Mouse (Mus musculus): ENCODE measurements around the gene Myo3a. TPM values are rescaled to one million over a fixed set of nuclear protein-coding genes. Genes with fewer than 3 reads are reported as not detected.

Gene Myo3a
- polyA plus RNA-seq, 1 experiment from 2014 or later = not detected

DNA sequence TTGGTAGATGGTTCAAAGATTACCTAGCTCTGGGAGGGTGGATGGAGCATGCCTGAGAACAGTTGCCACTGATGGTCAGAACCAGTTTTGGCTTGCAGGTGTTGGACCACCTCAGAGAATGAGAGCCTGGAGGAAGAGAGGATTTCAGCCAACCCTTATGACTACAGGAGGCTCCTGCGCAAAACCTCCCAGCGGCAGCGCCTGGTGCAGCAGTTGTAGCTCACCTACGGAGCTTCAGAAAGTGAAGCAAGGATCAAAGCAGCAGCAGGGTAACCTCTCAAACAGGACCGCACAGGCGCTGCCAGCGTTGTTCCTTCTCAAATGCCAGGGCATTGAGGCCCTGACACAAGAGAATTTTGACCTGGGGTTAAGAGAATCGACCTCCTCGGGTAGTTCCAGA is 390.6 kb downstream of the Myo3a start:
- Histone ChIP-seq H3K27ac (ENCODE audit: low read length) (no peak overlapping the region), H3K36me3 (ENCODE audit: control insufficient read depth, insufficient read depth, low read length) (no peaks in the 10 kb centered on the region), H3K4me1 (replicated peaks; ENCODE audit: control insufficient read depth, insufficient read depth, low read length) (peaks cover 4% of the 10 kb centered on the region; the same call in 1 of the 2 replicates), H3K9me3 (ENCODE audit: control insufficient read depth, low read length) (no peaks in the 10 kb centered on the region), H3K4me2 (ENCODE audit: low read depth, low read length) (no peak overlapping the region), H3K27me3 (ENCODE audit: control insufficient read depth, insufficient read depth, low read depth, low read length) (peaks cover 46% of the 10 kb centered on the region), H3K4me3 (ENCODE audit: low read length) (no peak overlapping the region), H3K9ac (ENCODE audit: low read length) (no peak overlapping the region)
- WGBS = 3% methylated on average over 9 of the region's 9 CpGs
- ATAC-seq (ENCODE audit: low read depth) = no peak

DNA sequence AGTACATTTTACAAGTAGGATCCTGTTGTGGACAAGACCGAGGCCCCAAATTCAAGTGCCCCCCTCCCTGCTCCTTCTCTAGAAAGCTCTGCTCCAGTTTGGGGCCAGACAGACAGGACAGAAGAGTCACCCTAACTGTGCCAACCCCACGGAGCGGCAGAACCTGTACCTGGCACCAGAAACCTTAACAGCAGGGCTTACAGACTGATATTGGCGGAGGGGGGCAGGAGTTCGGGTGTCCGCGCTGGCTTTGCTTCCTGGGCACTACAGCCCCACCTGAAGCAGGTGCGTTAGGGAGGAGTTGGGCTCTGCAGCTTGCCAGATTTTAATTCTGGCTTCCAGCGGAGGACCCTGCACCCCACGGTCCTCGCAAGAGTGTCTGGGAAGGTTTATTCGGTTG is 392.1 kb downstream of the Myo3a start:
- no peak overlapping the region for H3K4me3 ChIP-seq (ENCODE audit: low read length)
- no peak for ATAC-seq (ENCODE audit: low read depth)
- peaks cover 61% of the 10 kb centered on the region for H3K27me3 ChIP-seq (ENCODE audit: control insufficient read depth, insufficient read depth, low read depth, low read length)
- H3K9me3 ChIP-seq (ENCODE audit: control insufficient read depth, low read length) = no peaks in the 10 kb centered on the region
- no peak overlapping the region for H3K9ac ChIP-seq (ENCODE audit: low read length)
- 3% methylated on average over 12 of the region's 12 CpGs for WGBS
- peaks cover 4% of the 10 kb centered on the region; the same call in 1 of the 2 replicates for H3K4me1 ChIP-seq (replicated peaks; ENCODE audit: control insufficient read depth, insufficient read depth, low read length)
- no peak overlapping the region for H3K27ac ChIP-seq (ENCODE audit: low read length)
- H3K36me3 ChIP-seq (ENCODE audit: control insufficient read depth, insufficient read depth, low read length) = no peaks in the 10 kb centered on the region
- no peak overlapping the region for H3K4me2 ChIP-seq (ENCODE audit: low read depth, low read length)

DNA sequence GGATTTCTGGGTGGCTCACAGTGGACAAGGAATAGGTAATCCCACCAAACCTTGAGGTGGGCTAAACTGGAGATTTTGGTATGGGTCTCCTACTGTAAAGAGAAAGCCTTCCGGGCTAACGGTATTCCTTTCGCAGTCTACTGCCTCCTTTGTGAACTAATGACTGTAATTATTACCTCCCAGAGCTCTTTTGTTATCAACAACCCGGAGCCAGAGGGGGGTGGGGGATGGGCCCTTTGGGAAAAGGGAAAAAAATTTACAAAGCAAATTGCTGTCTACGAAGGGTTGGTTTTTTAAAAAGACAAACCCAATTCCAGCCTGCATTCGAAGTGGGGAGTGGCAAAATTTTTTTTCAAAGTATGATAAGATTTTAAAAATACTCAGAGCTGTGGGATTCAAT is 392.7 kb downstream of the Myo3a start:
- under 1% methylated on average over 6 of the region's 6 CpGs for WGBS
- H3K4me1 ChIP-seq (replicated peaks; ENCODE audit: control insufficient read depth, insufficient read depth, low read length) = peaks cover 4% of the 10 kb centered on the region; the same call in 1 of the 2 replicates
- H3K4me2 ChIP-seq (ENCODE audit: low read depth, low read length) = no peak overlapping the region
- H3K27me3 ChIP-seq (ENCODE audit: control insufficient read depth, insufficient read depth, low read depth, low read length) = peaks cover 67% of the 10 kb centered on the region
- no peak for ATAC-seq (ENCODE audit: low read depth)
- no peak overlapping the region for H3K27ac ChIP-seq (ENCODE audit: low read length)
- no peaks in the 10 kb centered on the region for H3K9me3 ChIP-seq (ENCODE audit: control insufficient read depth, low read length)
- no peak overlapping the region for H3K9ac ChIP-seq (ENCODE audit: low read length)
- H3K4me3 ChIP-seq (ENCODE audit: low read length) = no peak overlapping the region
- H3K36me3 ChIP-seq (ENCODE audit: control insufficient read depth, insufficient read depth, low read length) = no peaks in the 10 kb centered on the region

DNA sequence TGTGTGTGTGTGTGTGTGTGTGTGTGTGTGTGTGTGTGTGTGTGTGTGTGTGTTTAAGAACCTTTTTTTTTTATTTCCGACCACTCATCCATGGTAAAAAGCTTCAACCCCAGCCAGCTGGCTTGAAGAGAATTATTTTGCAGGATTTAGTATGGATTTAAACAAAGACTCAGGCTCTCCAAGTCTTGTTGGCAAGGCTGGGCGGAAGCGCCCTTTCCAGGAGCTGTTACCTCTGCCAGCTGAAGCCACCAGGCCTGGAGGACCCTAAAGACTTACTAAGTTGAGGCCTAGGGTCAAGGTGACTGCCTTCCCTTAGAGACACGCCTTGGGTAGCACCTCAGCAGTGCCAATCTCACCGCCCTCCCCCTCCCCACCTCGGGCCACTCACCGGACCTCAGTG is 393.2 kb downstream of the Myo3a start:
- H3K4me2 ChIP-seq (ENCODE audit: low read depth, low read length) = no peak overlapping the region
- H3K36me3 ChIP-seq (ENCODE audit: control insufficient read depth, insufficient read depth, low read length) = no peaks in the 10 kb centered on the region
- WGBS = 7% methylated on average over 7 of the region's 7 CpGs
- no peak overlapping the region for H3K27ac ChIP-seq (ENCODE audit: low read length)
- no peaks in the 10 kb centered on the region for H3K9me3 ChIP-seq (ENCODE audit: control insufficient read depth, low read length)
- peaks cover 4% of the 10 kb centered on the region; the same call in 1 of the 2 replicates for H3K4me1 ChIP-seq (replicated peaks; ENCODE audit: control insufficient read depth, insufficient read depth, low read length)
- H3K4me3 ChIP-seq (ENCODE audit: low read length) = no peak overlapping the region
- no peak overlapping the region for H3K9ac ChIP-seq (ENCODE audit: low read length)
- no peak for ATAC-seq (ENCODE audit: low read depth)
- peaks cover 72% of the 10 kb centered on the region for H3K27me3 ChIP-seq (ENCODE audit: control insufficient read depth, insufficient read depth, low read depth, low read length)

DNA sequence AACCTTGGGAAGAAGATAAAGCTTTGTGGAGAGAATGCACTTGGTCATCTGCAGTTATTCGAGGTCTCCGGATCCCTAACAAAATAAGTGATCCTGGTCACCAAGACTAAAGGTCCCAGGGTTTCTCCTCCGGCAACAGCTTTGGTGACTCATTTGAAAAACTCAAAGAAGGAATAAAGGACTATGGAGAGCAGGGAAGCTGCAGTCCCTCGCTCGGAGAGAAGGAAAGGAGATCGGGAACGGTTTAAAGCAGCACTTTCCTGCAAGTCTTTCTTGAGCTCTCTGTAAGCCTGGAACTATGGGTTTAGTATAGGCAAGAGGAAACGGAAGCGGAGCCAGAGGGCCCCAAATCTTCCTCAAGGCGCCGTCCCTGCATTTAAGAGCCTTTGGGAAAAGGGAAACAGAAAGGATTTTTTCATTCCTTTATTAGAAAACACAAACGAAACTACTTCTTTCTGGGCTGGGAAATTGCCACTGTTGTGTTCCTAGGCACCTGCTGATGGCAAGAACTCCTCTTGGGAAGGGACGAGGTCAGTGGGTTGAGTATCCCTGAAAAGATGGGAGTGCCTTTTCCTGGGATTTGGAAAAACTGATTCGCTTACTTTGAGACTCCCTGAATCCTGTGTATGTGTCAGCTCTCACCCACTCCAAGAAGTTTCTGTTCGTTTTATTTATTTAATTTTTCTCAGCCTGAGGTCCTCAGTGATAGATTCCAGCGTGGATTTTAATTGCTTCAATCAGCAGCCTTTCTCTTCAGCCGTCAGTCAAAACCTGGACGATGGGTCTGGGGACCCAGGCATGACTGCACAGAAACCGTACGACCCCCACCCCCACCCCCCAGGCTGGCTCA is 393.9 kb downstream of the Myo3a start:
- no peak for ATAC-seq (ENCODE audit: low read depth)
- no peaks in the 10 kb centered on the region for H3K36me3 ChIP-seq (ENCODE audit: control insufficient read depth, insufficient read depth, low read length)
- 4% methylated on average over 20 of the region's 20 CpGs for WGBS
- peaks cover 74% of the 10 kb centered on the region for H3K27me3 ChIP-seq (ENCODE audit: control insufficient read depth, insufficient read depth, low read depth, low read length)
- H3K9me3 ChIP-seq (ENCODE audit: control insufficient read depth, low read length) = no peaks in the 10 kb centered on the region
- H3K4me1 ChIP-seq (replicated peaks; ENCODE audit: control insufficient read depth, insufficient read depth, low read length) = peaks cover 4% of the 10 kb centered on the region; the same call in 1 of the 2 replicates
- no peak overlapping the region for H3K4me2 ChIP-seq (ENCODE audit: low read depth, low read length)
- H3K27ac ChIP-seq (ENCODE audit: low read length) = no peak overlapping the region
- H3K9ac ChIP-seq (ENCODE audit: low read length) = no peak overlapping the region
- H3K4me3 ChIP-seq (ENCODE audit: low read length) = no peak overlapping the region

DNA sequence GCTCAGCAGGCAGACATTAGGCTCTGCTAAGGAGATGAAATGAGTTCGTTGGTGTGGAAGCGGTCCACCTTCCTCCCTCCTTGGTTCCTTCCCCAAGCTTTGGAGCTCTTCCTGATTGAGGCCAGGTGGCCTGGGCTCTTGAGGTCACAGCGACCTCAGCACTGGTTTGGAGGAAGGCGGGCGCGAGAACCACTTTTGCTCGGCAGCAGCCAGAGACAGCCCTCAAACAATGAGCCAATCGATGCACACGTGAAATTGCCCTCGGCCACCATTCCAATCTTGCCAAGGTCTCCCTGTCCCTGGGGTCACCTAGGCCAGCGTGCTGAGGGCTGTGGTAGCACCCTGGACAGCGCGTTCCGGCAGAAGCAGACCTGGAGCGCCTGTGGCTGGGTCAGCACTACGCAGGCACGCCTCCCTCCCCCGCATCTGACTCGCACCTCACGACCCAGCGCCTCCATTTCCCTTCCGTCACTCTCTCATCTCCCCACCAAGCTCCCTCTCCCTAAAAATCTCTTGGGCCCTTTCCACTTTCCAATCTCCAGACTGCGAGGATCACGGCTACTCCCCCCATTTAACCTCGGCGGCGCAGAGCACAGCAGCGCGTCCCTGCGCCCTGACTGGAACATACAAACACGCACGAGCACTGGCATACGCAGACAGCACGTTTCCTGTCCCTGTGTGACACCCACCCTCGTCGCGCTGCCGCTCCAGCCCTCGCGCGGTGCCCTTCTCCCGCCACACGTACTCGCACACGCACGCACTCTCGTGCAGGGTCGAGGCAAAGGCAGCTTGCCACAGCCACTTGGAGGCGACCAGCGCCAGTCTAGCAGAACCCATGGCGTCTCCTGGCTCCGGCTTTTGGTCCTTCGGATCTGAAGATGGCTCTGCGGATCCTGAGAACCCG is 394.8 kb downstream of the Myo3a start, which contains the start of gene Gad2:
Gene Gad2 (plus strand): TSS at position 378 of the 904 bp plus-strand sequence.
- peaks cover 4% of the 10 kb centered on the region; the same call in 1 of the 2 replicates for H3K4me1 ChIP-seq (replicated peaks; ENCODE audit: control insufficient read depth, insufficient read depth, low read length)
- no peaks in the 10 kb centered on the region for H3K36me3 ChIP-seq (ENCODE audit: control insufficient read depth, insufficient read depth, low read length)
- under 1% methylated on average over 55 of the region's 55 CpGs for WGBS
- H3K9ac ChIP-seq (ENCODE audit: low read length) = no peak within 1 kb of the TSS
- H3K4me2 ChIP-seq (ENCODE audit: low read depth, low read length) = peak within 1 kb of the TSS; percentile 50
- ATAC-seq (ENCODE audit: low read depth) = peak; percentile 68; the same call in 1 of the 2 replicates
- no peak within 1 kb of the TSS for H3K27ac ChIP-seq (ENCODE audit: low read length)
- no peaks in the 10 kb centered on the region for H3K9me3 ChIP-seq (ENCODE audit: control insufficient read depth, low read length)
- peaks cover 76% of the 10 kb centered on the region for H3K27me3 ChIP-seq (ENCODE audit: control insufficient read depth, insufficient read depth, low read depth, low read length)
- H3K4me3 ChIP-seq (ENCODE audit: low read length) = peak within 1 kb of the TSS; percentile 35

DNA sequence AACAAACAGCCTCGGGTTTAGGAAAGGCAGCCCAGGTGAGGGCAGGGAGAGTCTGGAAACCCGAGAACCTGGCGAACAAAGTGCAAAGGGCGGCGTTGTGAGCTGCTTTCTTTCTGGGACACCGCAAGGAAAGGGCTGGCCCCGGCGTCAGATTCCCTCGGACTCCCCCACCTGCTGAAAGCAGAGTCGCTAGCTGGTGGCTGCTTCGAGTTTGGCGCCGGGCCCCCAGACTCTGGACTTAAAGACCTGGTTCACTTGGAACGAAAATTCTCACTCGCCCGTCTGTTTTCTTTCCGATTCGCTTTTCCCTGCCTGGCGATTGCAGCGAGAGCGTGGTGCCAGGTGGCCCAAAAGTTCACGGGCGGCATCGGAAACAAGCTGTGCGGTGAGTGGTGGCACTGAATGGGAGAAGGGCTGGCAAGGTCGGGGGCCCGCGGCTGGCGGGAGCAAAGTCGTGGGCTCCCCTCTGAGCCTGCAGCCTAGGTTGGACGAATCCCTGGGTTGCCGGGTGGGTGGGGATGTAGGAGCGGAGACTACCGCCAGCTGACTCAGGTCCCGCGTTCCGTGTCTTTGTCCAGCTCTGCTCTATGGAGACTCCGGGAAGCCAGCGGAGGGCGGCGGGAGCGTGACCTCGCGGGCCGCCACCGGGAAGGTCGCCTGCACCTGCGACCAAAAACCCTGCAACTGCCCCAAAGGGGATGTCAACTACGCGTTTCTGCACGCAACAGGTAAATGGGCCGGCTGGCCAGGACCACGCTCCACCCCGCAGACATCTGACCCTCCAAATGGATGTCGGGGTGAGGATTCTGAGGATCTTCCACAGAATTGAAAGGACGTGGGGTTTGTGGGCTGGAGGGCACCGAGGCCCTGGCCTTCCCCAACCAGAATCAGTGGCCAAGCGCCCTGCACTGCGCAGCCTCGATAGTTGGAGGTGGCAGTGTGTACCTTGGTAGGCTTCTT is 396.1 kb downstream of the Myo3a start:
- no peaks in the 10 kb centered on the region for H3K36me3 ChIP-seq (ENCODE audit: control insufficient read depth, insufficient read depth, low read length)
- peaks cover 81% of the 10 kb centered on the region for H3K27me3 ChIP-seq (ENCODE audit: control insufficient read depth, insufficient read depth, low read depth, low read length)
- H3K9me3 ChIP-seq (ENCODE audit: control insufficient read depth, low read length) = no peaks in the 10 kb centered on the region
- no peak overlapping the region for H3K9ac ChIP-seq (ENCODE audit: low read length)
- peak overlapping the region; percentile 35 for H3K4me3 ChIP-seq (ENCODE audit: low read length)
- WGBS = under 1% methylated on average over 60 of the region's 60 CpGs
- H3K4me1 ChIP-seq (replicated peaks; ENCODE audit: control insufficient read depth, insufficient read depth, low read length) = peaks cover 4% of the 10 kb centered on the region; the same call in 1 of the 2 replicates
- peak overlapping the region; percentile 50 for H3K4me2 ChIP-seq (ENCODE audit: low read depth, low read length)
- ATAC-seq (ENCODE audit: low read depth) = no peak
- H3K27ac ChIP-seq (ENCODE audit: low read length) = no peak overlapping the region

DNA sequence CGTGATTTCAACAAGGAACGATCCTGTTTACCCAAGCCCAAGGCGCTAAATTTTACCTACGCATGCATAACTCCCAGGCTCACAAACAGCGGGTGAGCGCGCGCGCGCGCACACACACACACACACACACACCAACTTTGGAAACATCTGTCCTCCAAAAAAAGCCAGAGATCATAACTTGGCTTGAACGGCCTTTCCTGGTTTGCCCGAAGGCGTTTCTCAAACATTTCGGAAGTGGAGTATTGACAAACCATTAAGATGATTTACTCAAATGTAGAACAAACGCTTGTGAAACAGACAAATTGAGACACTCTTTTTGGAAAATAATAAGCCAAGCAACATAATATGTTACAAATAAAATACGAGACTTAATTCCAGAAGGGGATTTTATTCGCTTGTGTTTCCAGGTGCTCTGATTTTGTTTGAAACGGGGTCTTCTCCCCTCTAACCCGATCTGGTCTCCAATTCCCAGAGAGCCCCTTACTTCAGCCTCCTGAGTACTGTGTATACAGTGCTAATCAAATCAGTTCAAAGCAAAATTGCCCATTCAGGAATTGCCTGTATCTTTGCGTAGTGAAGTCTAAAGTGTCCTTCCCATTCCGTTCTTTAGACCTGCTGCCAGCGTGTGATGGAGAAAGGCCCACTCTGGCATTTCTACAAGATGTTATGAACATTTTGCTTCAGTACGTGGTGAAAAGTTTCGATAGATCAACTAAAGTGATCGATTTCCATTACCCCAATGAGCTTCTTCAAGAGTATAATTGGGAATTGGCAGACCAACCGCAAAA is 397.1 kb downstream of the Myo3a start:
- Histone ChIP-seq H3K9me3 (ENCODE audit: control insufficient read depth, low read length) (no peaks in the 10 kb centered on the region), H3K36me3 (ENCODE audit: control insufficient read depth, insufficient read depth, low read length) (no peaks in the 10 kb centered on the region), H3K9ac (ENCODE audit: low read length) (no peak overlapping the region), H3K4me2 (ENCODE audit: low read depth, low read length) (no peak overlapping the region), H3K27ac (ENCODE audit: low read length) (no peak overlapping the region), H3K4me1 (replicated peaks; ENCODE audit: control insufficient read depth, insufficient read depth, low read length) (peaks cover 4% of the 10 kb centered on the region; the same call in 1 of the 2 replicates), H3K27me3 (ENCODE audit: control insufficient read depth, insufficient read depth, low read depth, low read length) (peaks cover 73% of the 10 kb centered on the region), H3K4me3 (ENCODE audit: low read length) (no peak overlapping the region)
- WGBS = 5% methylated on average over 27 of the region's 27 CpGs
- no peak for ATAC-seq (ENCODE audit: low read depth)

All from lung, embryonic 16.5 days (tissue).